Mouse (Mus musculus) bone marrow, adult 2 months (tissue): ENCODE data around the gene Rec114. TPM values are rescaled to one million over a fixed set of nuclear protein-coding genes. Genes with fewer than 3 reads are reported as not detected.

Experiments
- H3K27ac ChIP-seq: fragments of 200-500 bp; 2 replicates; pipeline ENCODE4 v1.5.1; 2012; ENCODE audit warnings: low read depth, mild to moderate bottlenecking, control low read depth, inconsistent platforms, low read length; ENCODE audit not compliant: control insufficient read depth, poor library complexity, insufficient read depth
- H3K4me1 ChIP-seq: fragments of 200-500 bp; 2 replicates; pipeline ENCODE4 v1.6.1; 2011; ENCODE audit warnings: low read length; ENCODE audit not compliant: control insufficient read depth, insufficient read depth
- H3K4me3 ChIP-seq: fragments of 200-500 bp; replicated peaks from 2 replicates; pipeline ENCODE3; 2011; ENCODE audit warnings: mild to moderate bottlenecking, low read depth, low read length, control low read depth; ENCODE audit not compliant: control insufficient read depth
- CTCF ChIP-seq: fragments of 200-500 bp; IDR thresholded peaks from 2 replicates; pipeline ENCODE4 v1.5.1; 2011; ENCODE audit warnings: low read length, control low read depth; ENCODE audit not compliant: control insufficient read depth, insufficient read depth
- POLR2A ChIP-seq: fragments of 200-500 bp; IDR thresholded peaks from 2 replicates; pipeline ENCODE4 v1.6.1; 2011; ENCODE audit warnings: low read depth, mild to moderate bottlenecking, control low read depth, low read length, borderline replicate concordance; ENCODE audit not compliant: control insufficient read depth
- WGBS: fragments of 180-500 bp; shearing (Covaris S2); methylation state at CpG from one replicate; pipeline ENCODE4 v1.1.7; 2018; 5-methylcytosine and 5-hydroxymethylcytosine counted together
- polyA plus RNA-seq: library from polyadenylated mRNA; stranded (reverse); fragments of >200 nt; gene quantifications from 2 replicates; pipeline ENCODE4 v1.2.4, GENCODE M21; 2011; ENCODE audit warnings: low replicate concordance; ENCODE audit not compliant: missing spikeins, insufficient read depth, insufficient read length

Rec114 gene
- polyA plus RNA-seq, 1 experiment: 68.2 TPM

GRCm38 (mm10) chr9:58709939-58710338 is 33.8 kb downstream of the Rec114 start:
- H3K27ac ChIP-seq: no peak overlapping the region
- TF ChIP-seq POLR2A (no peak), CTCF (peak; percentile 67; the same call in 1 of the 2 replicates)
- no peak overlapping the region for H3K4me3 ChIP-seq
- H3K4me1 ChIP-seq: no peaks in the 10 kb centered on the region
- WGBS: 10% methylated on average over 2 of the region's 2 CpGs

GRCm38 (mm10) chr9:58707796-58708195 is 36.0 kb downstream of the Rec114 start:
- Histone ChIP-seq H3K4me1 (no peaks in the 10 kb centered on the region), H3K27ac (no peak overlapping the region), H3K4me3 (no peak overlapping the region)
- no peak for TF ChIP-seq CTCF
- TF ChIP-seq POLR2A: no peak
- WGBS: 85% methylated on average over 11 of the region's 11 CpGs

- H3K27ac ChIP-seq: no peak overlapping the region
- no peaks in the 10 kb centered on the region for H3K4me1 ChIP-seq
- no peak for TF ChIP-seq POLR2A
- no peak for TF ChIP-seq CTCF
- no peak overlapping the region for H3K4me3 ChIP-seq
- 84% methylated on average over 7 of the region's 7 CpGs for WGBS
Measured at GRCm38 (mm10) chr9:58706024-58706423, 37.7 kb downstream of the Rec114 start.

- no peak for TF ChIP-seq POLR2A
- no peak for TF ChIP-seq CTCF
- WGBS: 84% methylated on average over 7 of the region's 7 CpGs
- Histone ChIP-seq H3K4me3 (no peak overlapping the region), H3K27ac (no peak overlapping the region), H3K4me1 (no peaks in the 10 kb centered on the region)
Measured at GRCm38 (mm10) chr9:58703766-58704165, 40.0 kb downstream of the Rec114 start.

GRCm38 (mm10) chr9:58701751-58702150 is 42.0 kb downstream of the Rec114 start:
- WGBS: 83% methylated on average over 2 of the region's 2 CpGs
- Histone ChIP-seq H3K4me1 (no peaks in the 10 kb centered on the region), H3K27ac (no peak overlapping the region), H3K4me3 (no peak overlapping the region)
- TF ChIP-seq POLR2A (no peak), CTCF (no peak)

GRCm38 (mm10) chr9:58698486-58698885 is 45.3 kb downstream of the Rec114 start:
- H3K4me1 ChIP-seq: no peaks in the 10 kb centered on the region
- 78% methylated on average over 2 of the region's 2 CpGs for WGBS
- TF ChIP-seq CTCF (no peak), POLR2A (no peak)
- H3K4me3 ChIP-seq: no peak overlapping the region
- H3K27ac ChIP-seq: no peak overlapping the region

GRCm38 (mm10) chr9:58691471-58691870 is 52.3 kb downstream of the Rec114 start:
- WGBS: 88% methylated on average over 7 of the region's 7 CpGs
- H3K27ac ChIP-seq: no peak overlapping the region

GRCm38 (mm10) chr9:58690701-58691100 is 53.1 kb downstream of the Rec114 start:
- Histone ChIP-seq H3K4me3 (no peak overlapping the region), H3K4me1 (no peaks in the 10 kb centered on the region), H3K27ac (no peak overlapping the region)
- TF ChIP-seq CTCF: no peak
- no peak for TF ChIP-seq POLR2A
- WGBS: 86% methylated on average over 4 of the region's 4 CpGs

More at GRCm38 (mm10) chr9:58691471-58691870, 52.3 kb downstream of the Rec114 start:
- no peak overlapping the region for H3K4me3 ChIP-seq
- TF ChIP-seq CTCF (no peak), POLR2A (no peak)
- no peaks in the 10 kb centered on the region for H3K4me1 ChIP-seq

- H3K4me3 ChIP-seq: no peak overlapping the region
- TF ChIP-seq CTCF: no peak
- no peak for TF ChIP-seq POLR2A
- no peak overlapping the region for H3K27ac ChIP-seq
- WGBS: 77% methylated on average over 4 of the region's 4 CpGs
- H3K4me1 ChIP-seq: no peaks in the 10 kb centered on the region; the same call in none of the 2 replicates
Measured at GRCm38 (mm10) chr9:58688076-58688475, 55.7 kb downstream of the Rec114 start.
